Mouse (Mus musculus) kidney, postnatal 10 days (tissue): ENCODE measurements around the gene Larp1b.

Experiments
- DNase-seq: peaks from one replicate; pipeline ENCODE4 v3.0.0; 2021; ENCODE audit warnings: mixed read lengths

Gene Larp1b

GRCm38 (mm10) chr3:41084421-41084820 is 134.8 kb downstream of the Larp1b start:
- DNase-seq: no peak

GRCm38 (mm10) chr3:41087071-41087470 is 137.4 kb downstream of the Larp1b start:
- no peak for DNase-seq
